Mouse (Mus musculus) lung, postnatal 0 days (tissue): ENCODE measurements around the gene Leo1. TPM values are rescaled to one million over a fixed set of nuclear protein-coding genes. Genes with fewer than 3 reads are reported as not detected.

ENCODE experiments used
- ATAC-seq: fragments of 200-750 bp; cut with Nextera tagmentation; 2 replicates; pipeline ENCODE4 v1.8.0; 2017; ENCODE audit warnings: moderate library complexity
- DNase-seq: peaks from one replicate; pipeline ENCODE4 v3.0.0-alpha.2; 2016; ENCODE audit warnings: low spot score
- H3K27ac ChIP-seq: fragments of 300-500 bp; sonication (generic); 2 replicates; pipeline ENCODE4 v1.5.1; 2014; ENCODE audit warnings: antibody characterized with exemption, mild to moderate bottlenecking, low read length, mixed read lengths
- H3K27me3 ChIP-seq: fragments of 300-500 bp; sonication (generic); replicated peaks from 2 replicates; pipeline ENCODE4 v1.6.1; 2014; ENCODE audit warnings: low read length, mixed read lengths; ENCODE audit not compliant: insufficient read depth
- H3K36me3 ChIP-seq: fragments of 300-500 bp; sonication (generic); 2 replicates; pipeline ENCODE4 v1.6.1; 2014; ENCODE audit warnings: low read length, mixed read lengths; ENCODE audit not compliant: insufficient read depth
- H3K4me1 ChIP-seq: fragments of 300-500 bp; sonication (generic); 2 replicates; pipeline ENCODE4 v1.6.1; 2014; ENCODE audit warnings: antibody characterized with exemption, low read depth, low read length, mixed read lengths; ENCODE audit not compliant: insufficient read depth
- H3K4me2 ChIP-seq: fragments of 300-500 bp; sonication (generic); replicated peaks from 2 replicates; pipeline ENCODE4 v1.6.1; 2014; ENCODE audit warnings: low read depth, mild to moderate bottlenecking, low read length, moderate library complexity, mixed read lengths
- H3K4me3 ChIP-seq: fragments of 300-500 bp; sonication (generic); 2 replicates; pipeline ENCODE4 v1.5.1; 2014; ENCODE audit warnings: low read depth, low read length
- H3K9ac ChIP-seq: fragments of 300-500 bp; sonication (generic); replicated peaks from 2 replicates; pipeline ENCODE4 v1.6.1; 2014; ENCODE audit warnings: low read depth, mild to moderate bottlenecking
- H3K9me3 ChIP-seq: fragments of 300-500 bp; sonication (generic); 2 replicates; pipeline ENCODE4 v1.6.1; 2016; ENCODE audit warnings: low read length, mixed read lengths
- CTCF ChIP-seq: IDR thresholded peaks from 2 replicates; pipeline ENCODE4 v1.5.1; 2016; ENCODE audit warnings: antibody characterized with exemption, mild to moderate bottlenecking
- EP300 ChIP-seq: IDR thresholded peaks from 2 replicates; pipeline ENCODE4 v1.6.1; 2016; ENCODE audit warnings: antibody characterized with exemption, mild to moderate bottlenecking, control low read depth
- WGBS: fragments of 180-500 bp; shearing (Covaris S2); extraction: QIAGEN DNeasy Blood & Tissue Kit; methylation state at CpG from one replicate; pipeline ENCODE4 v1.1.7; 2014; 5-methylcytosine and 5-hydroxymethylcytosine counted together
- polyA plus RNA-seq: library from polyadenylated mRNA; unstranded; fragments of >200 nt; fragmentation: Nextera tagmentation; extraction: Ambion mirVana; gene quantifications from 2 replicates; pipeline ENCODE4 v1.2.1, GENCODE M21; 2015

The Leo1 gene
- polyA plus RNA-seq, 1 experiment from 2014 or later: 17.0 TPM

GRCm38 (mm10) chr9:75455684-75456083 lies 14.4 kb downstream of the Leo1 start:
- Histone ChIP-seq H3K36me3 (peaks cover 45% of the 10 kb centered on the region), H3K27me3 (no peaks in the 10 kb centered on the region), H3K4me3 (no peak overlapping the region), H3K9me3 (no peaks in the 10 kb centered on the region), H3K9ac (no peak overlapping the region), H3K4me1 (no peaks in the 10 kb centered on the region), H3K27ac (no peak overlapping the region), H3K4me2 (no peak overlapping the region)
- DNase-seq (no peak), ATAC-seq (no peak)
- WGBS: 83% methylated on average over 9 of the region's 10 CpGs
- TF ChIP-seq CTCF: no peak
- TF ChIP-seq EP300: no peak

DNA sequence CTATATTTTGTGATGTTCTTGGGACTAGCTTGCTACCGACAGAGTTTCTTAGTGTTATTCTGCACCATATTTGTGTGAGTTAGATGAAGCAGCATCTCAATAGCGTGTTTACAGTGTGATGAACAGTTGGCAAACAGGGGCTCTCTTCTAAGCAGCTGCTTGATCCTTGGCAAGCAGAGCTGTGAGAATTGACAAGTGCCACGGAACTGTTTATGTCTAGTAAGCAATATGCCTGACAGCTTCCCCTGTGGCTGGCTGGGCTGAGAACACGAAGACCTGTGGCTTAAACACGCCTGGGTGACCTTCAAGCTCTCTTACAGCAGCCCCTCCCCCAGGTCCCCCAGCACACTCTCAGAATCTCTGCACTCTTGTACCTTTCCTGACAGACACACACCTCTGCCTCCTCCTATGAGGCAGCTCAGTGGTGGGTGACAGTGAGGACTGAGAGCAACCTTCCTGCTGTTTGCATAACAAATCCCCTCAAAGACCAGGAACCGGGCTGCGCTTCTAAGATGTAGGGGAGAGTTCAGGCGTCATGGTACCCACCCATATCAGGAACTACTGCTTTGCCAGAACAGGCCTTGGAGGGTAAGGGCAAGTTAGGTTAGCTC lies 21.8 kb downstream of the Leo1 start:
- ATAC-seq (no peak), DNase-seq (no peak)
- TF ChIP-seq CTCF (no peak), EP300 (no peak)
- WGBS: 78% methylated on average over 8 of the region's 8 CpGs
- no peak overlapping the region for H3K27ac ChIP-seq
- H3K4me3 ChIP-seq: no peak overlapping the region
- H3K4me1 ChIP-seq: no peaks in the 10 kb centered on the region
- H3K4me2 ChIP-seq: no peak overlapping the region
- no peak overlapping the region for H3K9ac ChIP-seq
- no peaks in the 10 kb centered on the region for H3K27me3 ChIP-seq
- no peaks in the 10 kb centered on the region for H3K9me3 ChIP-seq
- peaks cover 34% of the 10 kb centered on the region for H3K36me3 ChIP-seq

GRCm38 (mm10) chr9:75465856-75466255 lies 24.5 kb downstream of the Leo1 start:
- Histone ChIP-seq H3K9me3 (no peaks in the 10 kb centered on the region), H3K27me3 (no peaks in the 10 kb centered on the region), H3K4me3 (no peak overlapping the region), H3K36me3 (peaks cover 27% of the 10 kb centered on the region), H3K4me2 (no peak overlapping the region), H3K27ac (no peak overlapping the region), H3K4me1 (no peaks in the 10 kb centered on the region), H3K9ac (no peak overlapping the region)
- WGBS: 91% methylated on average over 9 of the region's 9 CpGs
- TF ChIP-seq CTCF (no peak), EP300 (no peak)
- ATAC-seq (no peak), DNase-seq (no peak)

DNA sequence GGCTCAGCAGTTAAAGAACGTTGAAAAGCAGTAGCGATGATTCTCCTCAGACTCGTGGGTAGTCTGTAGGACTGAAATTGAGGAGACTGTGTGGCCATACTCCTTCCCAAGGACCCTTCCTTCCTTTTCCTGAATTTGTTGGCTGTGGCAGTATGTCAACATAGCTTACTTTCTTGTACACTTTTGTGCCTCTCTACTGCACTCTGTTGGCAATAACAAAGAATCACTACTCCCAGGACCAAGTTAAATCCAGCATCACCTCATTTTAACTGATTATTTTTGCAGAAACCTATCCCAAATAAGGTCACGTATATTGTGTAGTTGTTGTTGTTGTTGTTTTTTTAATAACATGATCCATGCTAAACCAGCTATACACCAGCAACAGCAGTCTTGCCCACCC lies 25.3 kb downstream of the Leo1 start:
- ATAC-seq (no peak), DNase-seq (peak; percentile 20)
- 88% methylated on average over 4 of the region's 4 CpGs for WGBS
- Histone ChIP-seq H3K4me1 (no peaks in the 10 kb centered on the region), H3K4me3 (no peak overlapping the region), H3K27me3 (no peaks in the 10 kb centered on the region), H3K36me3 (peaks cover 19% of the 10 kb centered on the region), H3K27ac (no peak overlapping the region), H3K9me3 (no peaks in the 10 kb centered on the region), H3K9ac (no peak overlapping the region), H3K4me2 (no peak overlapping the region)
- TF ChIP-seq EP300 (no peak), CTCF (peak; percentile 48)

DNA sequence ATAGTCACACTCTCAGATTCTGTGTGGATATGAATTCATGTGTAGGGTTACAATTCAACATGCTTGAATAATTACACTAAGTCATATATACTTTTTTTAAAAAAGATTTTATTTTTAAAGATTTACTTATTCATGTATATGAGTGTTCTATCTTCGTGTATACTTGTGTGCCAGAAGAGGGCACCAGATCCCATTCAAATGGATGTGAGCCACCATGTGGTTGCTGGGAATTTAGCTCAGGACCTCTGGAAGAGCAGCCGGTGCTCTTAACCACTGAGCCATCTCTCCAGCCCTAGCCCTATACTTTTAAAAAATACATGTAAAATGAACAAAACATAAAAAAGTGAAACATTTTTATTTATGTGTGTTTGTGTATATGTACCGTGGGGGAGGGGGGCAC lies 26.3 kb downstream of the Leo1 start:
- peaks cover 18% of the 10 kb centered on the region for H3K36me3 ChIP-seq
- H3K27me3 ChIP-seq: no peaks in the 10 kb centered on the region
- no peak overlapping the region for H3K9ac ChIP-seq
- DNase-seq: no peak
- TF ChIP-seq EP300 (no peak), CTCF (no peak)
- ATAC-seq: no peak
- no peak overlapping the region for H3K4me3 ChIP-seq
- no peaks in the 10 kb centered on the region for H3K9me3 ChIP-seq
- H3K27ac ChIP-seq: no peak overlapping the region
- H3K4me2 ChIP-seq: no peak overlapping the region
- 96% methylated on average over 3 of the region's 3 CpGs for WGBS
- no peaks in the 10 kb centered on the region for H3K4me1 ChIP-seq

- Histone ChIP-seq H3K4me2 (no peak overlapping the region), H3K4me1 (no peaks in the 10 kb centered on the region), H3K9ac (no peak overlapping the region), H3K36me3 (peaks cover 14% of the 10 kb centered on the region), H3K27ac (no peak overlapping the region), H3K4me3 (no peak overlapping the region), H3K27me3 (no peaks in the 10 kb centered on the region), H3K9me3 (no peaks in the 10 kb centered on the region)
- 85% methylated on average over 14 of the region's 14 CpGs for WGBS
- ATAC-seq (no peak), DNase-seq (peak; percentile 24)
- TF ChIP-seq CTCF (no peak; the same call in 1 of the 2 replicates), EP300 (no peak)
Measured at GRCm38 (mm10) chr9:75468297-75468696, 27.0 kb downstream of the Leo1 start.

DNA sequence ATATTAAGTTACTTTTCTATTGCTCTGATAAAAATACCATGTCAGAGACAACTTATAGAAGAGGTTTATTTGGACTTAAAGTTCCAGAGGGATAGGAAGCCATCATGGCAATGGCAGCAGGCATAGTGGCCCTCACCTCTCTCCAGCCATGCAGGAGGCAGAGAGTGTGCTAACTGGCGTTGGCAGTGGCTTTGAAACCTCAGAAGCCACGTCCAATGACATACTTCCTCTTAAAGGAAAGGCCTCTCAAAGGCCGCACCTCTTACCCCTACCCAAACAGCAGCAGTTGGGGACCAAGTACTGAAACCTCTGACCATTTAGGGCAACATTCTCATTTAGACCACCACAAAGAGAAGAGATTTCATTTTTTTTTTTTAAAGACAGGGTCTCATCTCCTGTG lies 35.9 kb downstream of the Leo1 start:
- H3K9ac ChIP-seq: no peak overlapping the region
- H3K4me3 ChIP-seq: no peak overlapping the region
- H3K36me3 ChIP-seq: no peaks in the 10 kb centered on the region
- no peaks in the 10 kb centered on the region for H3K27me3 ChIP-seq
- no peaks in the 10 kb centered on the region for H3K9me3 ChIP-seq
- 68% methylated on average over 3 of the region's 3 CpGs for WGBS
- H3K4me2 ChIP-seq: no peak overlapping the region
- H3K27ac ChIP-seq: no peak overlapping the region
- TF ChIP-seq CTCF (no peak), EP300 (no peak)
- H3K4me1 ChIP-seq: no peaks in the 10 kb centered on the region
- DNase-seq: no peak
- no peak for ATAC-seq
